Mouse (Mus musculus) gastrocnemius, adult 2 months (tissue): ENCODE results near the gene Sp2. TPM values are rescaled to one million over a fixed set of nuclear protein-coding genes. Genes with fewer than 3 reads are reported as not detected.

Experiments used
- DNase-seq: peaks from one replicate; pipeline ENCODE4 v3.0.0; 2022
- H3K27ac ChIP-seq: fragments of 200-600 bp; 2 replicates; pipeline ENCODE4 v1.8.1; 2022; ENCODE audit warnings: mild to moderate bottlenecking
- H3K4me3 ChIP-seq: fragments of 200-600 bp; 2 replicates; pipeline ENCODE4 v1.8.1; 2022; ENCODE audit warnings: mild to moderate bottlenecking, moderate library complexity
- CTCF ChIP-seq: fragments of 200-600 bp; IDR thresholded peaks from 2 replicates; pipeline ENCODE4 v1.8.1; 2022; ENCODE audit warnings: antibody characterized with exemption, mild to moderate bottlenecking, moderate library complexity
- intact Hi-C: fragments of 180-260 bp; cut with DNase I; formaldehyde crosslinking; loops from one replicate; pipeline ENCODE4 v1.15.1; 2025
- total RNA-seq, 2 experiments: library from RNA; stranded (reverse); gene quantifications; 2 replicates each; pipeline ENCODE4 v1.2.3; 2021

Sp2 gene
- total RNA-seq, 2 experiments from 2014 or later: 10.4 to 11.0 TPM

DNA sequence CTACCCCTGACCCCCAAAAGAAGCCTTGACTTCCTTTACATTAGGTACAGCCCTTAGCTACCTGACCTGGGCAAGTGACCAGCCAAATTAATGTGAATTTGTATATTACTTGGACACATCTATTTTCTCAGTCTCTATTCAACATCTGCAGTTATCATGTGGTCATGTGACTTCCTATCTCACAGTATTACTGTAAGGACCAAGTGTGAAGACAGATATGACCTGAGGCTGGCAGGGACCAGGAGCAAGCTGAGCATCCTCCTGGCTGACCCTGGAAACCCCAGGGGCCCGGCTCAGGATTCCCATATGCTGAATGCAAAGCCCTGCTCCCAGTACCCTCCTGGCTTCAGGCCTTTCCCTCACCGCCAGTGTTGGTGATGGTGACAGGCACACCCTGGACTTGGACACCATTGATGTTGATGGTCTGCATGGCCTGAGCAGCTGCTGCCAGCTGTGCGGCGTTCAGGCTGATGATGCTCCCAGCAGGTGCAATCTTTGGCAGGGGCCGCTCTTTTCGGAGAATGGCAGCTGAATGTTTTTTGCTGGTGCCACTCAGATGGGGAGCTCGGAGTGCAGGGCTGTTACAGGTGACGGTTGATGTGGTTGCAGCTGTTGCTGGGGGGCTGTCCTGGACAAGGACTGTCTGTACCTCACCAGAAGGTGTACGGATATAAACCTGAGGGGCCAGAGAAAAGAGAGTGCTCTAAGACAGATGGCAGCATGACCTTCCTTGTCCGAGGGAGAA lies 25.5 kb downstream of the Sp2 start:
- H3K4me3 ChIP-seq: no peak overlapping the region
- DNase-seq: no peak
- intact Hi-C loops: no loop called here
- TF ChIP-seq CTCF: no peak
- peak overlapping the region; percentile 70; the same call in 1 of the 2 replicates for H3K27ac ChIP-seq

DNA sequence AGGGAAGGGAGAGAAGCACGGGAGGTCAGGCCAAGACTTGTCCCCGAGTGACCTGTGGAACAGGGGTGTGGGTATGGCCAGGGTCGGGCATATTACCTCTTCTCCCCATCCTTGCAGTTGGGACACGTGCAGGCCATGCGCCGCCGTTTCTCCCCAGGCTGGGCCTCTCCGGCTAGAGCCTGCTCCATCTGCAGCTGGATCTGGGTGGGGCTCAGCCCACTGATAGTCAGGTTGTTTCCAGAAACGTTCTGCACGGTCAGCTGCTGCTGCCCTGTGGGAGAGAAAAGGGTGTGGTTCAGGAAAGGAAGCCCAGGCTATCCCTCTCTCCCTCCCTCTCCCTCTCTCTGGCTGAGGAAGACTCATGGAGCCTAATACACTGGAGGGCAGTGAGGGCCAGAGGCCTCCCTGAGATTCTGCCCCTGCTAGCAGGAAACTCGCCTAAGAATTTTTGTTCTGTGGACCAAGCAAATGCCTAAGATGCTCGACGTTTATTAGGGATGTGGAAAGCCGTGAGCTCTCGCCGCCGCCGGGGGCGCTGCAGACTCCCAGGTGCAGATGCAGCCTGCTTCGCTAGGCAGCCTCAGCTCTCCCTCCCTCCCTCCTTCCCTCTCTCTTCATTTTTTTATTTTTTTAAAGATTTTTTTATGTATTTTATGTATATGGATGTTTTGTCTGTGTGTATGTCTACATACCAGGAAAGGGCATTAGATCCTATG lies 26.6 kb downstream of the Sp2 start:
- peak; percentile 50 for TF ChIP-seq CTCF
- DNase-seq: peak; percentile 74
- Histone ChIP-seq H3K4me3 (0 out of 2 replicates have a peak overlapping the region, but pooled peaks have one; percentile 20), H3K27ac (peak overlapping the region; percentile 70)
- intact Hi-C loops: no loop called here

DNA sequence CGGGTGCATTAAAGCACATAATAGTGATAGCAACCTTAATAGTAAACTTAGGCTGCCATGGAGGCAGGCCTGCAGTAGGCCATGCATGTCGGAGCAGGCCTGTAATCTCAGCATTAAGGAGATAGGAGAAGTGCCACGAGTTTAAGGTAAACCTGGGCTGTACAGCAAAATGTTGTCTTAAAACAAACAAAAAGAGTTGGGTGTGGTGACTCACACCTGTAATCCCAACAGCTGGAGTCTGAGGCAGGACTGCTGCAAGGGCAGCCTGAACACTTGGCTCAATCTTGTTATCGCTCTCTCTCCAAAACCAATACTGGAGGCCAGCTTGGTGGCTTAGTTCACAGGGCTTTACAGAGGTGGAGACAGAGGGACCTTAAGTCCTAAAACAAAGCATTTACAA lies 27.7 kb downstream of the Sp2 start:
- no peak for DNase-seq
- 0 out of 2 replicates have a peak overlapping the region, but pooled peaks have one; percentile 11 for H3K4me3 ChIP-seq
- peak overlapping the region; percentile 70 for H3K27ac ChIP-seq
- intact Hi-C loops: no loop called here
- no peak for TF ChIP-seq CTCF

DNA sequence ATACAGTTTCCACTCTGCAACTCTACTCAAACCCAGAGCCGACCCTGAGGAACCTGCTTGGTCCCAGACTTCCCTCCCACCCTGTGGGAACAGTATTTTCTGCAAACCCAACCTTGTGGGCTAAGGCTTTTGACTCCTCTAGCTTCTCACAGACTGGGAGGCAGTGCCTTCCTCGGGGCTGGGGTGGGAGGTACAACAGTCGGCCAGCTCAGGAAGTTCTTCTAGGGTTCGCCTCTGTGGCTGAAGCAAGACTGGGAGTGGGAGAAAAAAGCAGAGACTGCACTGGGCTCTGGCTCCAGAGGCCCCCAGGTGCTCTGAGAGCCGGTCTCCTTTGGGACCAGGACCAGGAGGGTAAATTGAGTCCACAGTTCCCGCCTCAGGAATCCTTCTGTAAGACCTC lies 29.9 kb downstream of the Sp2 start:
- TF ChIP-seq CTCF: no peak
- intact Hi-C loops: no loop called here
- DNase-seq: no peak

DNA sequence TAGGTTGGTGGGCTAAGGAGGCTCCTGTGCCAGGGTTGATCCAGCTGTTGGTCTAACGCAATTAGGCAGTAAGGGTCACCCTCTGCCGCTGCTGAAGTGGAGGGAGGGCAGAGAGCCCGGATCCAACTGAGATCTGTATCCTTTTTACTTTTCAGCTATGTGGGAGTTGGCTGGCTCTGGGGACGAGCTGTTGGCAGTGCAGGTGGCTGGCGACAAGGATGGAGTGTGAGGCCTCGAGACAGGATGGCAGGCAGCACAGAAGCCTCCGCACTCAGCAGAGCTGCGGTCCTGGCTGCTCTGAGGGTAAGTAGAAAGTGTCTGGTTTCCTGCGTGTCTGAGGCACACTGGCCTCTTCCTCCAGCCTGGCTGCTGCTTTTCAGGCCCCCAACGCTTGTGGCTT lies 30.3 kb downstream of the Sp2 start:
- intact Hi-C loops: no loop called here
- Histone ChIP-seq H3K4me3 (no peak overlapping the region), H3K27ac (no peak overlapping the region)
- no peak for TF ChIP-seq CTCF
- no peak for DNase-seq

More for the DNA sequence above, 29.9 kb downstream of the Sp2 start:
- H3K27ac ChIP-seq: no peak overlapping the region
- no peak overlapping the region for H3K4me3 ChIP-seq

DNA sequence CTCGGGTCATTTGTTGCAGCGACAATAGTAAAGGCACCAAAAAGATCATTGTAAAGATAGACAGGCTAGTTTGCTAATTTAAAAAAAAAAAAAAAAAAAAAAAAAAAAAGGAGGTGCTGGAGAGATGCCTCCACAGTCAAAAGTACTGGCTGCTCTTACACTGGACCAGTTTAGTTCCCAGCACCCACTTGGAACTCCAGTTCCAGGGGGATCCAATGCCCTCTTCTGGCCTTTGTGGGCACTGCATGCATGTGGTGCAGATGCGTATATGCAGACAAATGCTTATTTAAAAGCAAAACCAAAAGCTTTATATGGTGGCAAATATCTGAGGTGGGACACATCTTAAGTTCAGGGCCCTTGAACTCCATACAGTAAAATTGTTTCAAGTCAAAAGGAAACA lies 32.0 kb downstream of the Sp2 start:
- no peak for DNase-seq
- H3K4me3 ChIP-seq: no peak overlapping the region
- no peak overlapping the region for H3K27ac ChIP-seq
- TF ChIP-seq CTCF: peak; percentile 40; the same call in 1 of the 2 replicates
- intact Hi-C loops: no loop called here

DNA sequence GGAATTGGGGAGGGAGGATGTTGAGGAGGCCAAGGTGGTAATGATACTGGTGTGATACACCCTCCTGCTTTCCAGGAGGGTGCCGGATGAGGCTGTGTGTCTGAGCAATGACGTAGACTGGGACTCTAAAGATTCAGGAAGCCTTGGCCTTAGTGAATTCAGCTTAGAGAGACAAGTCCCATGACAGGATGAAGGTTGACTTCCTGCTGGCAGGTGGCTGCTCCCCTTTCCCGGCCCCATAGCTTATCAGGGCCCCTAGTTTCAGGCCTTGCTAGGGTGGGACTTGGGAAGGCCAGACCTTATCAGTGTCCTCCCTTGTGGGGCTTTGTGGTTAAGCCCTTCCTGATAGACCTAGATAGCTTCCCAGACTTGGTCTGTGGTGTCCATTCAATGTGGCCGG lies 34.9 kb downstream of the Sp2 start:
- no peak for TF ChIP-seq CTCF

DNA sequence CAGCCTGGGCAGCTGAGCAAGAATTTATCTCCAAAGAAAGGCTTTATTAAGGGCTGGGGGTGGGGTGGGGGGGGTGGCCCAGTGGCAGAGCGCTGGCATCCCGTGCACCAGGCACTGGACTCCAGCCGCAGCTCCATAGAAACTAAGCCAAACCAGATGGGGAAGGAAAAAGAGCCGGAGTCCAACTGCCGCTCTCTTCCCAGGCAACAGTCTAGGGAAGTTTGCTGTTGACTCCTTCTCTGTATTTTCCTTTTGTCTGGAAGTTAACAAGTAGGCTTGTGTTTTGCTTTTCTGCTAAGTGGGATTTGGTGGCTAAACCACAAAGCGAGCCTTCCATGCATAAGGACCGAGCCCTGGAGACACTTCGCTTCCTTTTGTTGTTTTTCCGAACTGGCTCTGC lies 36.3 kb downstream of the Sp2 start:
- DNase-seq: no peak
- no peak for TF ChIP-seq CTCF
- intact Hi-C loops: no loop called here
- peak overlapping the region; percentile 35 for H3K4me3 ChIP-seq
- peak overlapping the region; percentile 61 for H3K27ac ChIP-seq

More for the DNA sequence above, 34.9 kb downstream of the Sp2 start:
- DNase-seq: no peak
- intact Hi-C loops: no loop called here
- Histone ChIP-seq H3K27ac (no peak overlapping the region), H3K4me3 (no peak overlapping the region)

DNA sequence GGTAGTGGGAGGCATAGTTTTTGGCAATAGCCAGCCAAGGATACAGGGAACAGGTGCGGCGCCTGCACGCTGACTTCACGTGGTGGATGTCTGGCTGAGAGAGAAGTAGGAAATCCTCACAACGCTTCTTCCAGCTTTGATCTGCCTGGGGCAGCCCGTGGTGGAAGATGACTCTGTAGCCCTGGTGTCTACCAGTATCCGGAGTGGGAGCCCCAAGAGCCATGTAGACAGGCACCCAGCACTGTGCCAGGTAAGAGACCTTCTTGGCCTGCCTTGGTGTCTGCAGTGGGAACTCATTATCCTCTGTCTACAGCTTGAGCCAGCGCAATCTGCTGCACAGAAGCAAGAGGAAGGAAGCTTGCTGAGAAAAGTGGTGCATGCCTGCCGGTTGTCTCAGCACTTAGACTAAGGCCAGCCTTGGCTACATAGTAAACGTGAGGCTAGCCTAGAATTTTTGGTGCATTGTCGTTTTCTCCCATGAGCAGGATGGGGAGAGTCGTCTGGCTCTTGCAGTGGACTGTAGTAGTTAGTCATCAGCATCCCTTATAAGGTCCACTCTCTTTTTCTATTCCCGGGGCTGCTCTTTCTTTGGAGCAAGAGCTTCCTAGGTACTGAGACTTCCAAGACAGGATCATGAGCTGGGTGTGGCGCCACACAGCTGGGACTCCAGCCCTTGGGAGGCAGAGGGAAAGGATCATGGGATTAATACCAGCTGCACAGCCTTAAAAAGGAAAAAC lies 37.7 kb downstream of the Sp2 start:
- Histone ChIP-seq H3K27ac (peak overlapping the region; percentile 89), H3K4me3 (peak overlapping the region; percentile 74)
- no peak for TF ChIP-seq CTCF
- intact Hi-C loops: no loop called here
- DNase-seq: peak; percentile 38

DNA sequence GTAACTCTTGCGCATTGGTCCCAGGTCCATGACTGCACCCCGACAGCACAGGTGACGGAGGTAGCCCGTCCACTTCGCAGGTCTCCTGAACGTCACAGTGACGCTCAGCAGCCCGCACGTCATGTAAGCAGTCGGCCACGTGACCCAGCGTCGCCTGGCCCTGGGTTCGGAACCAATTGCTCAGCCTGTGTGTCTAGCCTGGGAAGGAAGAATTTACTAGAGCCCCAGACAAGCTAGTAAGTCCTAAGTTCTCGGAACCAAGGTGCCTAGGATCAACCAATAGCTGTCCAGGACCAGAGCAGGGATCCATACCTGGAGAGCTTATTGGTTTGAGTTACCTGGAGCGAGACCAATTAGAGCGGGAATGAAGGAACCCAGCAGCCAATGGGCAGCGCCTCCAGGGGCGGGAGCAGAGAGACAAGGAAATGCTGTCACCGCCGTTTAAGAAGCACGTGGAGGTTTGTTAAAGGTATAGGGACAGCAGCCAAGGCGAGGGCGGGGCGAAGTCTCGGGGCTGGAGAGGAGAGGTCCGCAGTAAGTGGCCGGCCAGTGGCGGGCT lies 38.9 kb downstream of the Sp2 start, which contains the start of gene Pnpo:
Gene Pnpo, minus strand, starts transcription at position 241 of the 559 bp plus-strand sequence.
- intact Hi-C loops: no loop called here
- peak; percentile 92 for DNase-seq
- Histone ChIP-seq H3K27ac (peak within 1 kb of the TSS; percentile 89), H3K4me3 (peak within 1 kb of the TSS; percentile 74)
- TF ChIP-seq CTCF: no peak

DNA sequence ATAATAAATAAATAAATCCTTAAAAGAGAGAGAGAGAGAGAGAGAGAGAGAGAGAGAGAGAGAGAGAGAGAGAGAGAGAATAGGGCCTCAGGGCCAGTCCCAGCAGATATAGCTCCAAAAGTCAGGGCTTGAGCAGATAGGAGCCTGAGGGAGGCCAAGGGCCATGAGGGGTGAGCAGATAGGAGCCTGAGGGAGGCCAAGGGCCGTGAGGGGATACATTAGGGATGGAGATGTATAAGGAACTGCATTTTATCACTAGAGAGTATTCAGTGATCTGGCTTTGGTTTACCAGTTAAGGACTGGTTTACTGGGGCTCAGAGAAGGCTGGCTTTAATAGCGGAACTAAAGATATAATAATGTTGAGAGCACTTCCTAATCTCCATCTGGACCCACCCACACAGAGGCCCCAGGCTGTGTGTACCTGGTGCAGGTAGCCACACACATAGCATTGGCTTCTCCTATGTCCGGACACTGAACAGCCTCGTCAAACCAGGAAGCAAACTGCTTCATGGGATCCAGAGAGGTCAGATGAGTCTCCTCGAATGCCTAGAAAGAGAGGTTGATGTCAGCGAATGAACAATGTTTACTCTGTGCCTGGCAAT lies 40.7 kb downstream of the Sp2 start:
- H3K4me3 ChIP-seq: no peak overlapping the region
- no peak for DNase-seq
- intact Hi-C loops: no loop called here
- TF ChIP-seq CTCF: no peak
- H3K27ac ChIP-seq: no peak overlapping the region
